Comparison of ENCODE assay signal across 10 mouse cellular contexts in genomic region chr1:178675542-178676252, GRCm38 (mm10).
DNase-seq lines count a peak whose midpoint lies in the region; ATAC-seq and TF ChIP-seq lines count a peak whose summit lies in the region.
"Had no signal": no experiment of that assay in that cellular context is flagged by ENCODE, and none has a peak within 500 bp of the region (broad histone marks: within the 10 kb centered on the region; RNA-seq: fewer than 3 reads in every experiment).

No protein-coding gene starts in this region.

- intact Hi-C loops in left cerebral cortex, postnatal 4 days (cut with DNase I): no loop called here
- intact Hi-C loops in left cerebral cortex, postnatal 25 days (cut with DNase I): no loop called here

- no peak for TF ChIP-seq CTCF in liver, adult 2 months (IDR thresholded peaks at IDR 0.05; ENCODE audit: low read depth, low read length)

- DNase-seq in liver, adult 2 months (ENCODE audit: extremely low read depth, low read depth, low spot score): peak; percentile 3
- no peak for DNase-seq in liver
- peak; percentile 52 for DNase-seq in adrenal gland, adult 8-10 months
- no peak for DNase-seq in left cerebral cortex, postnatal 4 days
- DNase-seq in left cerebral cortex, postnatal 25 days (ENCODE audit: low spot score in 2 of 2): no peak

- H3K27me3 ChIP-seq in liver, adult 2 months (ENCODE audit: control insufficient read depth, insufficient read depth, low read length): no peaks in the 10 kb centered on the region
- H3K27me3 ChIP-seq: embryonic facial prominence, embryonic 13.5 days; hindbrain, embryonic 15.5 days; Patski had no signal

- no peak for TF ChIP-seq POLR2A in liver, adult 2 months (IDR thresholded peaks at IDR 0.05; ENCODE audit: extremely low read depth, insufficient read depth, low read length)

- H3K9ac ChIP-seq in liver, adult 2 months (ENCODE audit: low read depth, low read length): no peak overlapping the region
- H3K9ac ChIP-seq: embryonic facial prominence, embryonic 13.5 days; hindbrain, embryonic 15.5 days had no signal

- peak; percentile 59 for ATAC-seq in erythroid progenitor cell, adult 5-6 weeks (replicated peaks; ENCODE audit: low FRiP score, poor library complexity, severe bottlenecking)
- ATAC-seq: Patski had no signal

- H3K79me2 ChIP-seq in liver, adult 2 months (ENCODE audit: control insufficient read depth, insufficient read depth, low read length): no peaks in the 10 kb centered on the region
- H3K79me2 ChIP-seq in macrophage (ENCODE audit: inconsistent target): no peaks in the 10 kb centered on the region

- no peaks in the 10 kb centered on the region for H3K4me1 ChIP-seq in liver, adult 2 months (ENCODE audit: control insufficient read depth, insufficient read depth, low read length)

- no peak overlapping the region for H3K27ac ChIP-seq in liver, adult 2 months (replicated peaks; ENCODE audit: insufficient read depth, low read depth, low read length)
- H3K27ac ChIP-seq in macrophage: peak overlapping the region; percentile 13
- H3K27ac ChIP-seq: embryonic facial prominence, embryonic 13.5 days; hindbrain, embryonic 15.5 days had no signal

- H3K4me3 ChIP-seq in liver, adult 2 months (ENCODE audit: insufficient read depth, low read depth, low read length): no peak overlapping the region
- H3K4me3 ChIP-seq in macrophage (ENCODE audit: inconsistent target): no peak overlapping the region
- H3K4me3 ChIP-seq: embryonic facial prominence, embryonic 13.5 days; hindbrain, embryonic 15.5 days had no signal

- WGBS in liver, adult 2 months: 71% methylated on average over 3 of the region's 3 CpGs
- WGBS in macrophage (ENCODE audit: missing documents): 30% methylated on average over 3 of the region's 3 CpGs

- no peaks in the 10 kb centered on the region for H3K36me3 ChIP-seq in liver, adult 2 months (ENCODE audit: control insufficient read depth, insufficient read depth, low read length)
- no peaks in the 10 kb centered on the region for H3K36me3 ChIP-seq in macrophage (ENCODE audit: inconsistent target)
- H3K36me3 ChIP-seq: hindbrain, embryonic 15.5 days had no signal

Comparison
In these comparisons a context has a peak if more than half of its experiments do, and no peak if none do; other contexts are left out.
1. DNase-seq: peak in liver, adult 2 months (single experiment) and adrenal gland, adult 8-10 months (single experiment); none in liver (single experiment), left cerebral cortex, postnatal 4 days (single experiment) and left cerebral cortex, postnatal 25 days (0 of 2).